Mouse (Mus musculus) T-cell, adult 2 months (primary cell): ENCODE data around the gene Rhcg.

Experiments
- DNase-seq: peaks from one replicate; pipeline ENCODE4 v3.0.0; 2022; ENCODE audit warnings: low spot score

The Rhcg gene

DNA sequence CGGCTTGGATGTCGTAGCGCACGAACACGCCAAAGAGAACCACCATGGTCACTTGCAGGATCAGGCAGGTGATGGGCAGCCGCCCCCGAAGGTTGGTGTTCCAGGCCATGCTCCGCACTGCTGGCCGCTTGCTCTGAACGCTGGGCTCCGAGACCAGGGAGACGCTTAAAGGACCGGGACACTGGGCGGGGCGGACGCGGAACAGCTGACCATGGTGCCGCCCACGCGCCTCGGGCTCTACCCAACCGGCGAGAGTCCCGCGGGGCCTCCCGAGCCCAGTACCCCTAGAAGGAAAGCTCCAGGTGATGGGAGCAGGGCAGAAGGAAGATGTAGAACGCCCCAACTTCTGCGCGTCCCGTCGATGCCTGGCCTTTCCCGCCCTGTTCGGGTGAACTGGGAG, at the start of gene Rhcg:
Rhcg (minus strand) TSS at position 240 of the 400 bp plus-strand sequence.
- no peak for DNase-seq

GRCm38 (mm10) chr7:79666690-79667089, 49.2 kb upstream of the Rhcg start:
- DNase-seq, result no peak

GRCm38 (mm10) chr7:79661253-79661890, 43.9 kb upstream of the Rhcg start:
- no peak for DNase-seq

DNA sequence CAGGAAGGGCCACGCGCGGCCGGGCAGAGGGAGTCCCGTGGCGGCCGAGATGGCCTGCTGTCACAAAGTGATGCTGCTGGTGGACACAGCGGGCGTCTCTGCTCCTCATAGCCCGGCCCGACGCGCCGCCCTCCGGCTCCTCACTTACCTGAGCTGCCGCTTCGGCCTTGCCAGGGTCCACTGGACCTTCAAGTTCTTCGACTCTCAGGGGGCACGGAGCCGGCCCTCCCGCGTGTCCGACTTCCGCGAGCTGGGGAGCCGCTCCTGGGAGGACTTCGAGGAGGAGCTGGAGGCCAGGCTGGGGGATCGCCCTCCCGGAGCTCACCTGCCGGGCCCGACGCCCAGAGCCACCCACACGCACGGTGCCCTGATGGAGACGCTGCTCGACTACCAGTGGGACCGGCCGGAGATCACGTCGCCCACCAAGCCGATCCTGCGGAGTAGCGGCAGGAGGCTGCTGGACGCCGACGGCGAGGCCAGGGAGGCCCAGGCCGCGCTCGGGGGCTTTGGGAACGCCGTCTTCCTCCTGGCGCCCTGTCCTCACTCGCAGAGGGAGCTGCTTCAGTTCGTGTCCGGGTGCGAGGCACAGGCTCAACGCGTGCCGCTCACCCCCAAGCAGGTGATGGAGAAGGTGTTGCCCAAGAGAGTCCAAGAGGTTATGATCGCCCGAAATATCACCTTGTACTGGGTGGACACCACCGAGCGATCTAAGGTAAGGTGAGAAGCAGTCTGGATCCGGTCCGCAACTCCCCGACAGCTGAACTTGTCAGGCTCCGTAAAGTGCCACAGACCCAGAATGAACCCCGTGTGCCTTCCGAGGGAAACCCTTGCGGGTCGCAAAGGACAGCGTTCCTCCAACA, 43.1 kb upstream of the Rhcg start:
- no peak for DNase-seq

DNA sequence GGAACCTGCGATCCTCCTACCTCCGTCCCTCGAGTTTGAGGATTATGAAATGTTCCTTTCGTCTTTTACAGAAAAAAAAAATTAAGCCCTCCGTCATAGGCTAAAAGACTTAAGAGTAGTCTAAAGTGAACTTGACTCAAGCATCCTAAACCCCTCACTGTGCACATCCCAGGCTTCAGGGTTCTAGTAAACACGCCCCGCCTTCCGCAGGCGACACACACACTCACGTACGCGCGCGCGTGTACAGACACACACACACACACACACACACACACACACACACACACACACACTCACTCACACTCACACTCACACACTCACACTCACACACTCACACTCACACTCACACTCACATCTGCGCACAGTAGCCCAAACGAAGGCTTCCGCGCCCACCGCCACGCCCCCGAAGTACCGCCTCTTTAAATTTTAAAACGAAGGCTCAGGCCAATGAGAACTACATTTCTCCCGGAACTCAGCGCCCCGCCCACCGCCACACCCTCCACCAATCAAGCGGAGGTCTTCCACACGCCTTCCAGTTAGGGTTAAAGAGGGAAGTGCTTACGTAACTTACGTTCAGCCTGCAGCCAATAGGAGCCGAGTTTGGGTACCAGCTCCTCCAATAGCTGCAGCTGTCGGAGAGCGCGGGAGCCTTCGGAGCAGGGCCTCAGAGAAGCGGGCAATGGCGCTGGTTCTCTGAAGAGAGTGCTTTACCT, 42.3 kb upstream of the Rhcg start, which contains the start of gene Ticrr:
Ticrr (plus strand) TSS at position 619 of the 713 bp plus-strand sequence.
- DNase-seq, result peak; percentile 99

DNA sequence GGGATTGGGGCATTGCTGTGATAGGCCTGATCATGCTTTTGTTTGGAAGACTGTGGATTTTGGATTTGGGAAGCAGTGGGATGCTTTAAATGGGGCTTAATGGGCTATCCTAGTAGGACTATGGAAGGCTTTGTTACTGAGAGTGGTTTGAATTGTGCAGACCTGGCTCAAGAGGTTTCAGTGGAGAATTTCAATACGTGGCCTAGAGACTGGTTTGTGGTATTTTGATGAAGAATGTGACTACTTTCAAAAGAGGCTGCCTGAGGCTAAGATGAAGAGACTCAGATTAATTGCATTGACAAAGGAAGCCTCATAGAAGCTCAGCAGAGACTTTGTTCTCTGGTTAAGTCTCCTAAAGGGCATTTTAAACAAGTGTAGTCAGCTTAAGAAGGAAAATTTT, 37.1 kb upstream of the Rhcg start:
- DNase-seq, result no peak

- no peak for DNase-seq
Measured at GRCm38 (mm10) chr7:79654185-79654584, 36.7 kb upstream of the Rhcg start.

DNA sequence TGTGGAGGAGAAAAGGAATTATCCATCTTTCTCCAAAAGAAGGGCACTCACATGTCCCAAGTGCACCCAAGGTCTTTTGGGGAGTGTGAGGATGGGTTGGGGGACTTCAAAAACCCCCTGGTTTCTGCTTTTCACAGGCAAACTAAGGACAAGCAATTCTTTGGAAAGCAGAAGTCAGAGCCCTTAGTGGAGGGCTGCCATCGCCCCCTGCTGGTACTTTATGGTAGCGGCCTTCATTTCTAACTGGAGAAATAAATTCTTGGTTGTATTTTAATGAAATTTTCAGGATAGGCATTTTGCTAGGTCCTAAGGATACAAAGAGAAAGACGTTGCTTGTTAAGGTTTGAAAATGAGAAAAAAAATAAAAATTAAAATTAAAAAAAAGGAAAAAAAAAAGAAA, 31.5 kb upstream of the Rhcg start:
- peak; percentile 30 for DNase-seq

DNA sequence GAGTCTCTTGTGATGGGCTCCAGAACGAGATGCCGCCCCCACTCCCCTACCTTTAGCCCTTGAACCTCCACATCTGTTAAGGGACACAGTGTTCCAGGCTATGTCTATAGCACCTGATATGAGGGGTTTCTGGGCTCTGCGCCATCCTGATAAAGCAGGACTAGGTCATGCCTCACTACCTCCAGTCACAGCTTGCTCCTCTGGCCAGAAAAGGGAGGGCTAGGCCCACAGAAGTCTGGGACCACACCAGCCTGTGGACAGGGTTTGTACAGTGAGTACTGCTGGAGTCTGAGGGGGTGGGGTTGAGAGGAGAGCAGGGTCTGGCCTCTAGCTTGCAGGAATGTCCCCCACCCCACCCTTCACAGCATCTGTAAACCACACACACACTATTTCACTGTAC, 29.8 kb upstream of the Rhcg start:
- DNase-seq, result no peak

DNA sequence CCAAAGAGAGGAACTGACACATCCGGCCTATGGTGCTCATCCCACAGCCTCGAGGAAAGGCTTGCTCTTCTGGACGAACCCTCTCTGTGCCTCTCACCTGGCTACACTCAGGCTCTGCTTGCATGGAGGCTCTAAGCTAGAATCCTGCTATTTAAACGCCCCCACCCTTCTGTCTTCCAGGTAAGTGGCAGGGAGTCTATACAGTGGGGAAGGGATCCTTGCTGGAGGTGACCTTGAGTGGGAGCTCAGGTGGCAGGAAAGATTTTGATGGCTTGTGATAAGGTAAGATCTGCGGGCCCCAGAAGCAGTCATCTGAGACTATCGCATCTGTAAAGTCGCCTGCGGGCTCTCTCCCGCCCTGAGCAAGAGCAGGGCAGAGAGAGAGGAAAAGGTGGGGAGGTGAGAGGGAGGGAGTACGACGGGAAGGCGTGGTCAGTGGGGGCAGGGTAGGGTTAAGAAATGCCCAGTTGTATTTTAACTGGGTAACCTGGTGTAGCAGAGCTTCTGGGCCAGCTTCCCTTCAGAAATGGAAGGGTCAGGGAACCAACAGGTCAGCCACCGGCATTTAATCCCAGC, 14.4 kb upstream of the Rhcg start:
- DNase-seq, result no peak

- no peak for DNase-seq
Measured at GRCm38 (mm10) chr7:79628271-79628913, 10.9 kb upstream of the Rhcg start.

DNA sequence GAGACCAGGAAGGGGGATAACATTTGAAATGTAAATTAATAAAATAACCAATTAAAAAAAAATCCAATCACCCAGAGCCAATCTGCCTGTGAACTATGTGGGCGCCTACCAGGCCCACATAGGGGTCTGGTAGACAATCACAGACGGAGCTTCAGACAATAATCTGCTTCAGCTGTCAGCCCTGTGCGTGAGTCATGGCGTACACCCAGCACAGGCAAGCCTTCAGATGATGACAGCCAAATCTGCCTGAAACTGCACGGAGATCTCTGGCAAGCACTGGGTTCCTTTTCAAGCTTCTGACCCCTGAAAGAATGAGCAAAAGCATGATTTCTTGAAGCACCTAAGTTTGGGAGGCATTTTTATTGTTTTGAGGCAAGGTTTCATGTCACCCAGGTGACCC, 8.7 kb upstream of the Rhcg start:
- no peak for DNase-seq

- DNase-seq, result no peak
Measured at GRCm38 (mm10) chr7:79623086-79623485, 5.6 kb upstream of the Rhcg start.

- DNase-seq, result no peak
Measured at GRCm38 (mm10) chr7:79619493-79619892, 2.0 kb upstream of the Rhcg start.

DNA sequence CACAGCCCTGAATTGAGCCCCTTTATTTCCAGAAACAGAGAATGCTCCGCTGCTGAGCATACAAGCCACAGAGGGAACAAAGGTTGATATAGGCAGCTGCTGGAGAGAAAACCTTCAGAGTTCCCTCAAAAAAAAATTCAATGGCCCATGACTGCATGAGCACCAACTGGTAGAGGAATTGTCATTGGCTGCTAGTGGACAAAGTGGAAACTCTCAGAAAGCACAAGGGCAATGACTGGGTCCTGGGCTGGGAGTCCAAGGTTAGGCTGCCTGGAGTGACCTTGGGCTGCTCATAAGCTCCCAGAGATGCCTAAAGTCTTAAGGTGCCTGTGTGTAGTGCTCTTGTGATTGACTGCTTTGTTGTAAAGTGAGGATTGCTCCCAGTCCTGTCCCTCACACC, 1.5 kb downstream of the Rhcg start:
- DNase-seq, result no peak

DNA sequence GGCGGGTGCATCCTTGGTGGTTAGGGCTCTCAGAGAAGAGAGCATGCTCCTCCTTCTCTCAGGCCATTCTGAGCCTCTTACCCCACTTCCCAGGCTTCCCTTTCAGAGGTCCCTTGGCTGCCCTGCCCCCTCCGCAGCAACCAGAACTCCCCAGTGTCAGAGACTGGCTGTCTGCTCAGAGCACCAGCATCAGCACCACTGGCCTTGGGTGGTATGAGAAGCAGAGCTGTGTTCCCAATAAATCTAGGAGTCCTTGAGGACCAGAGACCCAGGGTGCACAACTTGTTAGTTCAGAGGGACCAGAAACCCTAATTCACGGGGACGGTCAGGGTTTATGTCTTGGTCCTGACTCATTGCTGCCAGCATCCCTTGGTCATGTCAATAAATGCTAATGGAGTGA, 2.4 kb downstream of the Rhcg start:
- no peak for DNase-seq

DNA sequence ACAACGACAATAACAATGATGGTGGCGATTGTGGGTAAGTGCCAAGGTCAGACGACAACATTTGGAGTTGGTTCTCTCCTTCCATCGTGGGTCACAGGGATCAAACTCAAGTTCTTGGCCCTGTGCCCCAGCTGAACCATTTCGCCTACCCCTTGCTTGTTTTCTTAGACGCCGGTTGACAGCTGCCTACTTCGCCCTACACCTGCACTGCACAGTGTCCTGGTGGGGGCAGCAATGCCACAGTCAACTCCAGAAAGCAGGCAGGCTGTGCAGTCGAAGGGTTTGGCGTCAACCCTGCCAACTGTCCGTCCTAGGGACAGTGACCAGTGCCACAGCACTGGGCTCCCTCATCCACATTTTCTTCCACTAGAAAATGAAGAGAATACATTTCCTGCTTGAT, 4.1 kb downstream of the Rhcg start:
- no peak for DNase-seq

DNA sequence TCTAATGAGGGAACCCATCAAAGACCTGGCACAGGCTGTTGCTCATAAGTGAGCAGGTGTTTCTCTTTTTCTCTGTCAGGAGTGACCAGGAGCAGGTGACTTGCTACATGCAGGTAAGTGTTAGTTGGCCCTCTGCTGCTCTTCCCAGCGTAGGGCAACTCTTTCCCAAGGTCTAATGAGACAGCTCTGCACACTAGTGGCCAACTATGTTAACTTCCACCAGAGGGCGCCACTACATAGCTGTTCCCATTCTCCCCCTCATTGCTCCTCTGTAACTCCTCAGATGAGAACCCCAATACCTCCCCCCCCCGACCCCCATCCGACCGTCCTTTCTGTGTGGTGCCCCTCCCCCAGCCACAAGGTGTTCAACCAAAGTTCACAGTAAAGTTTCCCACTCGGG, 4.7 kb downstream of the Rhcg start:
- DNase-seq, result peak; percentile 23

DNA sequence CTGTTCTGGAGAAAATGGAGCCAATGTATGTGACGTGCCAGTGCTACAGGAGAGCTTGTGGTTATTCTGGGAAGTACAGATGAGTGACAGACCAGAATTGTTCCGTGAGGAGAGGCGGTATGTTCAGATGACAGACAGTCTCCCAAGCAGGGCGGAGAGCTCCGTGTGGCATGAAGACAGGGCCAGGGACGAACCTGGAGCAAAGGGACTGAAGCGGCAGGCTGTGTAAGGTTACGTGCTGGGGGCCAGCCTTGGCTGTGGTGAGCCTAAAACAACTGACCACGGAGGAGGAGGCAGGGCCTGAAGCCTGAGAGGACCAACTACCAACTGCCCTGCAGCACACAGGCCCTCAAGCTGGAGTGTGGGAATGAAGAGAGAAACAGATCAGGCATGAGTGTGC, 5.6 kb downstream of the Rhcg start:
- DNase-seq, result no peak

DNA sequence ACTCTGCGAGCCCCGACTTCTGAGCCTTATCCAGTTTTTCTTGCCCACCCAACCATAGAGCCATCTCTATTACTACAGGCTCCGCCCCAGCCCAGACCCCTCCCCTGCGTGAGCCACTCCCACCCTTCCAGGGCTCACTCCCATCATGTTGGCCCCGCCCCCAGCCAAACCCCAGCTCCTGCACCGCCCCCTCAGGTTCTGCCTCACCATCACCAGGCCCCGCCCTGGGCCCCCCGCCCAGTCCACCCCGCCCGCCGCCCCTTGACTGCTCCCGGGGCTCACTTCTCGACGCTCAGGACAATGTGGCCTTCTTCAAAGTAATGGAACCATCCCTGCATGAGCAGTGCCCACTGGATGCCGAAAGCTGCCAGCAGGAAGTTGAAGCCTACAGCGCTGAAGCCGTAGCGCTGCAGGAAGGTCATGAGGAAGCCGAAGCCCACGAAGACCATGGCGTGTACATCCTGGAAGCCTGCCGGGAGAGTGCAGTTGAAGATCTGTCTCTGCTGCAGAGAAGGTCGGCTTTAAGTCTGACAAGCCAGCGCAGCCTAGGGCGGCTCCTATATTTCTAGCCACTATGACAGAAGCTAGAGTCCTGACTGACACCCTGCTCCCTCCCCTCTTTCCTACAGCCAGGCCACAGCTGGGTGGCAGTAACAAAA, 10.1 kb downstream of the Rhcg start:
- DNase-seq, result no peak

DNA sequence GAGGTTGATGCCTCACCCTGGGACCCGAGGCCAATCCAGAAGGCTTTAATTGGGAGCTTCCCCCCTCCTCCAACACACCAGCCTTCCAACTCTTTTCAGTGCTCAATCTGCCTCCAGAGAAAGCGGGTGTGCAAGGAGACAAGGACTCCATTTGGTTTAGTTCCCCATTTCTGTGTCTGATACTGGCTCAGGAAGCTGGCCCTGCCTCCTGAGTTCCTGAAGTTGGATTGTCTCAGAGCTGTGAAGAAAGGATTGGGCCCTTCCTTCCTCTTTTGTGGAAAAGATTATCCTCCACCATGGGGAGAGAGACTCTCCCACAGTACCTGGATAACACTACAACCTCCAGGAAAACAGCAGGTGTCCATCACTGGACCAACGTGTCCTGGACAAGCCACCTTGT, 10.7 kb downstream of the Rhcg start:
- DNase-seq, result no peak

GRCm38 (mm10) chr7:79602006-79602405, 15.5 kb downstream of the Rhcg start:
- DNase-seq, result no peak
